Mouse (Mus musculus) myocyte (in vitro differentiated cells): ENCODE measurements at regions not wholly inside any gene's neighbourhood (a gene's known extent, or its start where the extent isn't known, plus 50 kb on each side); places are given as distances from the start of the nearest gene placed in this dataset.

Experiments used
- POLR2A ChIP-seq: IDR thresholded peaks from one replicate; pipeline ENCODE4 v1.6.1; 2011; ENCODE audit warnings: low read depth, mild to moderate bottlenecking, control low read depth, moderate library complexity; ENCODE audit not compliant: insufficient read length
- POLR2AphosphoS2 ChIP-seq: IDR thresholded peaks from one replicate; pipeline ENCODE4 v1.6.1; 2011; ENCODE audit warnings: low read depth, control low read depth; ENCODE audit not compliant: insufficient read length
- TCF12 ChIP-seq: IDR thresholded peaks from one replicate; pipeline ENCODE4 v1.6.1; 2011; ENCODE audit warnings: mild to moderate bottlenecking, control low read depth; ENCODE audit not compliant: poor library complexity, insufficient read depth, severe bottlenecking
- TCF3 ChIP-seq: IDR thresholded peaks from one replicate; pipeline ENCODE4 v1.6.1; 2011; ENCODE audit warnings: low read depth, control low read depth; ENCODE audit not compliant: insufficient read length
- USF1 ChIP-seq: IDR thresholded peaks from one replicate; pipeline ENCODE4 v1.6.1; 2011; ENCODE audit warnings: low read depth, mild to moderate bottlenecking, control low read depth, moderate library complexity

DNA sequence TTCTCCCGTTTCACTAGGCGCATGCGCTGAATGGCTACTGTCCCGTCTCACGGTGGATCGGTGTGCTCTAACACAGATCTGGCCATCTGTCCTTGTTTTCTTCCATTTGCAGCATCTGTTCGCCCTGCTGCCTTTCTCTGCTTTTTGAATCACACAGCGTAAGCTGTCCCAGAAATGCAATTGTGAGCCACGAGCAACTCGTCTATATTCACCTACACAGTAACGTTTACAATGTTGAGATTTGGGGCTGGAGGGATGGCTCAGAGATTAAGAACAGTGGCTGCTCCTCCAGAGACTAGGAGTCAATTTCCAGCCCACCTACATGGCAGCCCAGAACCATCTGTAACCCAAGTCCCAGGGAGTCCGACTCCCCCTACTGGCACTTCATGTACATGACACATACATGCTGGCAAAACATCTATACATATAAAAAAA, 72.2 kb upstream of the Cnot2 start:
- TF ChIP-seq POLR2A (no peak), TCF12 (no peak), USF1 (no peak), POLR2AphosphoS2 (no peak), TCF3 (no peak)
